Mouse (Mus musculus) cerebellum, adult 9-10 months (tissue): Measurements from ENCODE around the gene Padi4.

Experiments used
- DNase-seq: peaks from one replicate; pipeline ENCODE4 v3.0.0; 2022

The Padi4 gene

GRCm38 (mm10) chr4:140701049-140701715, 72.9 kb downstream of the Padi4 start:
- peak; percentile 82 for DNase-seq

GRCm38 (mm10) chr4:140700269-140701018, 73.6 kb downstream of the Padi4 start, which contains the start of gene Rcc2:
Gene Rcc2, plus strand, starts transcription at chr4:140700541.
- DNase-seq, result no peak

DNA sequence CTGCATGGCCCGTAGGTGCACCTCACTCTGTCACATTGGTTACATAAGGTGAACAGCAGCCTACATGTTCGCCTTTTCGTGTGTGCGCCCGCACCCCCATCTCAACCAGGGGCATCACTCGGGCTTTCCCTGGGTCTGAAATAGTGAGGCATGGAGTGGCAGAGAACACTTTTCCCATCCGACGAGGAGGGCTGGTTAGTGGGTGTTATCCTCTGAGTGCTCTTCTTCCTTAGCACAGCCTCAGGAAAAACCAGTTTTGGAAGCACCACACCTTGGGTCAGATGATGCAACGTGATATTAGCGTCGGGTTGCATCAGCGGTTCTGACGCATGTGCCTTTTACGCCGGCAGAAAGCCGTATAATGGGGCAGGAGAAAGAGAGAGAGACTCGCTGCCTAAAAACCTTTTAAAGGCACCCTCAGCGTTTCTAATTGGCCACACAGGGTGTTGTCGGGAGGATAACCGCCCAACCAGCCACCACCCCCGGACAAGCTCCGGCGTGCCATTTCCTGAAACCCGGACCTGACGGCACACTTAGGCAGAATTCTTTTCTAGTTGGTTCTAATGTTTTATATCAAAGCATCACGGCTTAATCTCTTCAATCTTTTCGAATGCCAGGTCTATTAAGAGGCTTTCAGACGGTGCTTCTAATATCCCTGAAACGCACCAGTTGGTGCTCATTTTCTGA, 74.5 kb downstream of the Padi4 start:
- peak; percentile 81 for DNase-seq
